Mouse (Mus musculus) MN1 (cell line): ENCODE measurements around the gene Tram2.
A peak's percentile ranks its signal among the peaks of the same experiment; 100 is the strongest.

Experiments
- DNase-seq: peaks from one replicate; pipeline ENCODE4 v3.0.0-alpha.2; 2016; ENCODE audit warnings: low spot score

Tram2 gene

GRCm38 (mm10) chr1:20969642-20970041 lies 109.4 kb downstream of the Tram2 start:
- no peak for DNase-seq

GRCm38 (mm10) chr1:20954876-20955275 lies 124.2 kb downstream of the Tram2 start:
- DNase-seq, result no peak

GRCm38 (mm10) chr1:20951799-20952198 lies 127.2 kb downstream of the Tram2 start:
- no peak for DNase-seq

GRCm38 (mm10) chr1:20951300-20951763 lies 127.7 kb downstream of the Tram2 start, which contains the start of gene Efhc1:
TSS of gene Efhc1 (plus strand) at chr1:20951626.
- DNase-seq, result peak; percentile 99
